Mouse (Mus musculus) olfactory bulb, adult 2 months (tissue): ENCODE measurements around the gene Ccz1.

Experiments
- CTCF ChIP-seq: fragments of 200-500 bp; IDR thresholded peaks from 2 replicates; pipeline ENCODE4 v1.5.1; 2012; ENCODE audit warnings: low read depth, mild to moderate bottlenecking, low read length, moderate library complexity; ENCODE audit not compliant: insufficient read depth
- POLR2A ChIP-seq: fragments of 200-500 bp; IDR thresholded peaks from 2 replicates; pipeline ENCODE4 v1.6.1; 2012; ENCODE audit warnings: mild to moderate bottlenecking, low read depth, low read length, moderate library complexity; ENCODE audit not compliant: insufficient read depth

- TF ChIP-seq CTCF (no peak), POLR2A (no peak)
Observed at GRCm38 (mm10) chr5:143943231-143944125, 71.2 kb downstream of the Ccz1 start.
